In genomic region chr6:30958736-30959540, GRCm38 (mm10) we compare ENCODE assay signal across 8 mouse cellular contexts. TPM values are rescaled to one million over a fixed set of nuclear protein-coding genes. Genes with fewer than 3 reads are reported as not detected.
DNase-seq lines count a peak whose midpoint lies in the region; ATAC-seq and TF ChIP-seq lines count a peak whose summit lies in the region.

TSS of gene Klf14 (minus strand) at chr6:30959078.

- WGBS in heart, adult 2 months: 2% methylated on average over 75 of the region's 75 CpGs
- WGBS in kidney, embryonic 16.5 days: under 1% methylated on average over 74 of the region's 75 CpGs
- under 1% methylated on average over 75 of the region's 75 CpGs for WGBS in midbrain, embryonic 13.5 days

- H3K36me3 ChIP-seq in heart, adult 2 months (ENCODE audit: control insufficient read depth, insufficient read depth, low read length): no peaks in the 10 kb centered on the region
- peaks cover 13% of the 10 kb centered on the region; the same call in 1 of the 2 replicates for H3K36me3 ChIP-seq in kidney, embryonic 16.5 days (ENCODE audit: insufficient read depth, low read length)
- peaks cover 13% of the 10 kb centered on the region for H3K36me3 ChIP-seq in midbrain, embryonic 13.5 days

- H3K9ac ChIP-seq in heart, adult 2 months (ENCODE audit: low read depth, low read length): no peak within 1 kb of the TSS
- peak within 1 kb of the TSS; percentile 28 for H3K9ac ChIP-seq in kidney, embryonic 16.5 days (replicated peaks; ENCODE audit: low read length)
- no peak within 1 kb of the TSS for H3K9ac ChIP-seq in midbrain, embryonic 13.5 days (replicated peaks)

- no peak for TF ChIP-seq CTCF in heart, adult 2 months (IDR thresholded peaks at IDR 0.05)
- no peak for TF ChIP-seq CTCF in brain, embryonic 14.5 days (IDR thresholded peaks at IDR 0.05; ENCODE audit: borderline replicate concordance, extremely low read depth, insufficient read depth, insufficient read length)

- no peak for TF ChIP-seq EP300 in heart, adult 2 months (IDR thresholded peaks at IDR 0.05; ENCODE audit: insufficient read depth, low read depth, low read length)

- TF ChIP-seq POLR2A in heart, adult 2 months (IDR thresholded peaks at IDR 0.05; ENCODE audit: insufficient read depth, low read depth, low read length): no peak
- no peak for TF ChIP-seq POLR2A in brain, embryonic 14.5 days (IDR thresholded peaks at IDR 0.05; ENCODE audit: borderline replicate concordance, extremely low read depth, insufficient read depth, insufficient read length, poor library complexity, severe bottlenecking)

- H3K27ac ChIP-seq in heart, adult 2 months: no peak within 1 kb of the TSS
- no peak within 1 kb of the TSS for H3K27ac ChIP-seq in kidney, embryonic 16.5 days (ENCODE audit: low read length)
- H3K27ac ChIP-seq in midbrain, embryonic 13.5 days: no peak within 1 kb of the TSS

- ATAC-seq in kidney, embryonic 16.5 days (ENCODE audit: low FRiP score, low TSS enrichment): peak; percentile 57; the same call in 1 of the 2 replicates
- 0 out of 2 replicates have a peak, but pooled peaks have one; percentile 37 for ATAC-seq in midbrain, embryonic 13.5 days

- H3K79me2 ChIP-seq in heart, adult 2 months (replicated peaks; ENCODE audit: control insufficient read depth, insufficient read depth, low read length): no peaks in the 10 kb centered on the region

- intact Hi-C loops in heart, adult 2 months (cut with DNase I): no loop called here
- intact Hi-C loops in heart, postnatal 25 days (cut with DNase I): no loop called here

- peak within 1 kb of the TSS; percentile 88 for H3K4me2 ChIP-seq in kidney, embryonic 16.5 days (replicated peaks; ENCODE audit: low read depth, low read length)
- peak within 1 kb of the TSS; percentile 64 for H3K4me2 ChIP-seq in midbrain, embryonic 13.5 days (replicated peaks)

- H3K27me3 ChIP-seq in heart, adult 2 months (ENCODE audit: control insufficient read depth, insufficient read depth, low read length): peaks cover 17% of the 10 kb centered on the region
- peaks cover 44% of the 10 kb centered on the region for H3K27me3 ChIP-seq in kidney, embryonic 16.5 days (ENCODE audit: insufficient read depth, low read length)
- peaks cover 83% of the 10 kb centered on the region for H3K27me3 ChIP-seq in midbrain, embryonic 13.5 days

- H3K4me3 ChIP-seq in heart, adult 2 months: peak within 1 kb of the TSS; percentile 44
- H3K4me3 ChIP-seq in kidney, embryonic 16.5 days (ENCODE audit: low read length): peak within 1 kb of the TSS; percentile 67
- H3K4me3 ChIP-seq in midbrain, embryonic 13.5 days (replicated peaks): peak within 1 kb of the TSS; percentile 44

- H3K9me3 ChIP-seq in kidney, embryonic 16.5 days (ENCODE audit: low read length): peaks cover 36% of the 10 kb centered on the region
- peaks cover 36% of the 10 kb centered on the region for H3K9me3 ChIP-seq in midbrain, embryonic 13.5 days

- DNase-seq in heart, adult 2 months: peak; percentile 40 to 48
- DNase-seq in heart, postnatal 25 days (ENCODE audit: low spot score): no peak
- peak; percentile 67 for DNase-seq in brain, embryonic 14.5 days (ENCODE audit: low read depth)
- DNase-seq in gastrocnemius, postnatal 4 days (ENCODE audit: low spot score in 2 of 2): peak; percentile 62 to 78
- peak; percentile 76 for DNase-seq in yolk sac, embryonic 10.5 days (ENCODE audit: low spot score)
- DNase-seq in cerebellum, adult 8-10 months: no peak

- H3K4me1 ChIP-seq in heart, adult 2 months (ENCODE audit: control insufficient read depth, insufficient read depth, low read length): no peaks in the 10 kb centered on the region
- no peaks in the 10 kb centered on the region for H3K4me1 ChIP-seq in kidney, embryonic 16.5 days (ENCODE audit: insufficient read depth, low read length)
- H3K4me1 ChIP-seq in midbrain, embryonic 13.5 days (replicated peaks): no peaks in the 10 kb centered on the region

RNA-seq across cellular contexts. Expression of gene Klf14, which starts in this region (rescaled TPM):
- total RNA-seq in heart, adult 2 months (2021): under 1 TPM; 0.25 to 0.26 TPM
- polyA plus RNA-seq in heart, adult 2 months (2012; rRNA removed): 0.06 and 0.12 TPM in 2 replicates
- under 1 TPM; 0.31 to 0.36 TPM for total RNA-seq in heart, postnatal 25 days (2021)
- 0.24 and 0.36 TPM in 2 replicates for polyA plus RNA-seq in brain, embryonic 14.5 days (2012; rRNA removed)
- total RNA-seq in gastrocnemius, postnatal 4 days (2021): 10 to 100 TPM; 13.4 TPM
- polyA plus RNA-seq in kidney, embryonic 16.5 days (2015; fragmentation: Nextera tagmentation; extraction: Ambion mirVana): 2.8 and 3.8 TPM in 2 replicates
- 0.23 TPM in 1 of 2 replicates, not detected in the other for polyA plus RNA-seq in midbrain, embryonic 13.5 days (2015; fragmentation: Nextera tagmentation; extraction: Ambion mirVana)

Comparison
In these comparisons a context has a peak if more than half of its experiments do, and no peak if none do; other contexts are left out.
1. RNA of gene Klf14 (total RNA-seq): 13.4 TPM in gastrocnemius, postnatal 4 days; 0.31 to 0.36 TPM in heart, postnatal 25 days and 0.25 to 0.26 TPM in heart, adult 2 months; every median in the first group is over 10 times any median in the second.
2. Peak in DNase-seq and H3K4me3 ChIP-seq in heart, adult 2 months; RNA of the gene not detected or under 1 TPM.
3. Peak in DNase-seq in brain, embryonic 14.5 days; RNA of the gene not detected or under 1 TPM.
4. Peak in ATAC-seq, H3K4me3 ChIP-seq and H3K4me2 ChIP-seq in midbrain, embryonic 13.5 days; RNA of the gene not detected or under 1 TPM.
5. DNase-seq: peak in gastrocnemius, postnatal 4 days (2 of 2) and yolk sac, embryonic 10.5 days (single experiment); none in heart, postnatal 25 days (single experiment) and cerebellum, adult 8-10 months (single experiment).
6. Peak in every context shown above with its lines, with median percentiles within 50 percentile points of each other: H3K4me3 ChIP-seq.